Mouse (Mus musculus): ENCODE results near the gene Rgs9bp. TPM values are rescaled to one million over a fixed set of nuclear protein-coding genes. Genes with fewer than 3 reads are reported as not detected.
A peak's percentile ranks its signal among the peaks of the same experiment; 100 is the strongest.

The Rgs9bp gene
- polyA plus RNA-seq, 1 experiment from 2014 or later: 0.11 TPM

GRCm38 (mm10) chr7:35594311-35594710 lies 8.9 kb upstream of the Rgs9bp start:
- no peak overlapping the region for H3K4me3 ChIP-seq
- no peak overlapping the region for H3K4me2 ChIP-seq (replicated peaks)
- no peaks in the 10 kb centered on the region for H3K4me1 ChIP-seq
- no peak overlapping the region for H3K9ac ChIP-seq (replicated peaks)
- no peak for ATAC-seq (ENCODE audit: low FRiP score, low read depth)
- no peaks in the 10 kb centered on the region for H3K27me3 ChIP-seq
- peaks cover 37% of the 10 kb centered on the region for H3K36me3 ChIP-seq
- no peaks in the 10 kb centered on the region for H3K9me3 ChIP-seq
- no peak overlapping the region for H3K27ac ChIP-seq (replicated peaks)
- 93% methylated on average over 5 of the region's 5 CpGs for WGBS

GRCm38 (mm10) chr7:35590731-35591191 lies 5.4 kb upstream of the Rgs9bp start:
- H3K27me3 ChIP-seq: no peaks in the 10 kb centered on the region
- no peak overlapping the region for H3K9ac ChIP-seq (replicated peaks)
- H3K4me3 ChIP-seq: no peak overlapping the region
- WGBS: 88% methylated on average over 10 of the region's 10 CpGs
- no peak overlapping the region for H3K4me2 ChIP-seq (replicated peaks)
- H3K9me3 ChIP-seq: no peaks in the 10 kb centered on the region
- no peak overlapping the region for H3K27ac ChIP-seq (replicated peaks)
- H3K36me3 ChIP-seq: peaks cover 31% of the 10 kb centered on the region
- peaks cover 13% of the 10 kb centered on the region for H3K4me1 ChIP-seq
- ATAC-seq (ENCODE audit: low FRiP score, low read depth): no peak

- no peak overlapping the region for H3K4me3 ChIP-seq
Observed at GRCm38 (mm10) chr7:35589485-35589884, 4.1 kb upstream of the Rgs9bp start.

GRCm38 (mm10) chr7:35588680-35589428 lies 3.5 kb upstream of the Rgs9bp start:
- Histone ChIP-seq H3K27ac (replicated peaks) (no peak overlapping the region), H3K36me3 (peaks cover 22% of the 10 kb centered on the region), H3K4me3 (no peak overlapping the region), H3K9me3 (no peaks in the 10 kb centered on the region), H3K9ac (replicated peaks) (no peak overlapping the region), H3K4me2 (replicated peaks) (no peak overlapping the region), H3K4me1 (peaks cover 27% of the 10 kb centered on the region), H3K27me3 (peaks cover 17% of the 10 kb centered on the region)
- 86% methylated on average over 9 of the region's 9 CpGs for WGBS
- no peak for ATAC-seq (ENCODE audit: low FRiP score, low read depth)

More at GRCm38 (mm10) chr7:35589485-35589884, 4.1 kb upstream of the Rgs9bp start:
- 76% methylated on average over 7 of the region's 7 CpGs for WGBS
- Histone ChIP-seq H3K9ac (replicated peaks) (no peak overlapping the region), H3K27ac (replicated peaks) (no peak overlapping the region), H3K36me3 (peaks cover 26% of the 10 kb centered on the region), H3K9me3 (no peaks in the 10 kb centered on the region), H3K4me1 (peaks cover 23% of the 10 kb centered on the region), H3K27me3 (peaks cover 10% of the 10 kb centered on the region), H3K4me2 (replicated peaks) (no peak overlapping the region)
- ATAC-seq (ENCODE audit: low FRiP score, low read depth): no peak

- 81% methylated on average over 5 of the region's 5 CpGs for WGBS
- no peak overlapping the region for H3K9ac ChIP-seq (replicated peaks)
- peaks cover 28% of the 10 kb centered on the region for H3K27me3 ChIP-seq
- H3K36me3 ChIP-seq: peaks cover 11% of the 10 kb centered on the region
- ATAC-seq (ENCODE audit: low FRiP score, low read depth): no peak
- H3K4me1 ChIP-seq: peaks cover 27% of the 10 kb centered on the region
- no peak overlapping the region for H3K4me2 ChIP-seq (replicated peaks)
- no peaks in the 10 kb centered on the region for H3K9me3 ChIP-seq
- no peak overlapping the region for H3K27ac ChIP-seq (replicated peaks)
- no peak overlapping the region for H3K4me3 ChIP-seq
Observed at GRCm38 (mm10) chr7:35587728-35588127, 2.3 kb upstream of the Rgs9bp start.

GRCm38 (mm10) chr7:35586906-35587445 lies 1.6 kb upstream of the Rgs9bp start:
- WGBS: 22% methylated on average over 15 of the region's 15 CpGs
- Histone ChIP-seq H3K9me3 (no peaks in the 10 kb centered on the region), H3K4me1 (peaks cover 27% of the 10 kb centered on the region), H3K27me3 (peaks cover 33% of the 10 kb centered on the region), H3K36me3 (peaks cover 3% of the 10 kb centered on the region; the same call in 1 of the 2 replicates), H3K9ac (replicated peaks) (peak overlapping the region; percentile 78), H3K27ac (replicated peaks) (no peak overlapping the region), H3K4me2 (replicated peaks) (peak overlapping the region; percentile 99), H3K4me3 (peak overlapping the region; percentile 83)
- ATAC-seq (ENCODE audit: low FRiP score, low read depth): no peak

GRCm38 (mm10) chr7:35586055-35586905 lies 898 bp upstream of the Rgs9bp start, which contains the start of gene Ankrd27:
Gene Ankrd27, plus strand, starts transcription at chr7:35586244.
- peaks cover 27% of the 10 kb centered on the region for H3K4me1 ChIP-seq
- peak within 1 kb of the TSS; percentile 83 for H3K4me3 ChIP-seq
- H3K27ac ChIP-seq (replicated peaks): peak within 1 kb of the TSS; percentile 64; the same call in 1 of the 2 replicates

GRCm38 (mm10) chr7:35584786-35585190 lies 594 bp downstream of the Rgs9bp start:
- H3K9ac ChIP-seq (replicated peaks): peak overlapping the region; percentile 47; the same call in 1 of the 2 replicates
- peaks cover 39% of the 10 kb centered on the region for H3K27me3 ChIP-seq
- no peak for ATAC-seq (ENCODE audit: low FRiP score, low read depth)
- H3K36me3 ChIP-seq: no peaks in the 10 kb centered on the region
- H3K9me3 ChIP-seq: no peaks in the 10 kb centered on the region
- peaks cover 27% of the 10 kb centered on the region for H3K4me1 ChIP-seq
- H3K4me2 ChIP-seq (replicated peaks): peak overlapping the region; percentile 99
- H3K4me3 ChIP-seq: peak overlapping the region; percentile 83
- WGBS: under 1% methylated on average over 50 of the region's 50 CpGs
- no peak overlapping the region for H3K27ac ChIP-seq (replicated peaks)

More at GRCm38 (mm10) chr7:35586055-35586905, 898 bp upstream of the Rgs9bp start, which contains the start of gene Ankrd27:
- ATAC-seq (ENCODE audit: low FRiP score, low read depth): peak; percentile 99
- Histone ChIP-seq H3K4me2 (replicated peaks) (peak within 1 kb of the TSS; percentile 99), H3K9me3 (no peaks in the 10 kb centered on the region), H3K36me3 (no peaks in the 10 kb centered on the region), H3K9ac (replicated peaks) (peak within 1 kb of the TSS; percentile 78), H3K27me3 (peaks cover 33% of the 10 kb centered on the region)
- under 1% methylated on average over 49 of the region's 49 CpGs for WGBS

GRCm38 (mm10) chr7:35584068-35584785 lies 1.2 kb downstream of the Rgs9bp start:
- H3K36me3 ChIP-seq: no peaks in the 10 kb centered on the region
- no peak overlapping the region for H3K27ac ChIP-seq (replicated peaks)
- H3K9ac ChIP-seq (replicated peaks): peak overlapping the region; percentile 47; the same call in 1 of the 2 replicates
- no peak for ATAC-seq (ENCODE audit: low FRiP score, low read depth)
- 3% methylated on average over 36 of the region's 36 CpGs for WGBS
- peak overlapping the region; percentile 99 for H3K4me2 ChIP-seq (replicated peaks)
- H3K27me3 ChIP-seq: peaks cover 39% of the 10 kb centered on the region
- H3K4me3 ChIP-seq: peak overlapping the region; percentile 83
- peaks cover 27% of the 10 kb centered on the region for H3K4me1 ChIP-seq
- no peaks in the 10 kb centered on the region for H3K9me3 ChIP-seq

- no peak for ATAC-seq (ENCODE audit: low FRiP score, low read depth)
- no peak overlapping the region for H3K9ac ChIP-seq (replicated peaks)
- peaks cover 27% of the 10 kb centered on the region for H3K4me1 ChIP-seq
- no peaks in the 10 kb centered on the region for H3K9me3 ChIP-seq
- no peak overlapping the region for H3K27ac ChIP-seq (replicated peaks)
- H3K4me3 ChIP-seq: no peak overlapping the region
- H3K36me3 ChIP-seq: no peaks in the 10 kb centered on the region
- H3K4me2 ChIP-seq (replicated peaks): no peak overlapping the region
- H3K27me3 ChIP-seq: peaks cover 39% of the 10 kb centered on the region
- 3% methylated on average over 11 of the region's 11 CpGs for WGBS
Observed at GRCm38 (mm10) chr7:35583476-35584025, 1.8 kb downstream of the Rgs9bp start.

- Histone ChIP-seq H3K4me3 (no peak overlapping the region), H3K4me2 (replicated peaks) (no peak overlapping the region), H3K27me3 (peaks cover 39% of the 10 kb centered on the region), H3K27ac (replicated peaks) (no peak overlapping the region), H3K36me3 (no peaks in the 10 kb centered on the region), H3K9ac (replicated peaks) (no peak overlapping the region), H3K4me1 (peaks cover 27% of the 10 kb centered on the region), H3K9me3 (no peaks in the 10 kb centered on the region)
- ATAC-seq (ENCODE audit: low FRiP score, low read depth): no peak
- 73% methylated on average over 5 of the region's 5 CpGs for WGBS
Observed at GRCm38 (mm10) chr7:35582719-35583118, 2.7 kb downstream of the Rgs9bp start.

Measured in midbrain, embryonic 12.5 days (tissue).